Mouse (Mus musculus) embryonic facial prominence, embryonic 13.5 days (tissue): ENCODE data around the gene Gm28036. TPM values are rescaled to one million over a fixed set of nuclear protein-coding genes. Genes with fewer than 3 reads are reported as not detected.

Source experiments
- ATAC-seq: fragments of 200-750 bp; cut with Nextera tagmentation; 2 replicates; pipeline ENCODE4 v1.8.0; 2017; ENCODE audit warnings: low read depth; ENCODE audit not compliant: insufficient number of reproducible peaks, insufficient read depth, low FRiP score, low TSS enrichment
- H3K27ac ChIP-seq: fragments of 300-500 bp; sonication (generic); 2 replicates; pipeline ENCODE4 v1.5.1; 2015; ENCODE audit warnings: moderate library complexity, mild to moderate bottlenecking, inconsistent platforms
- H3K27me3 ChIP-seq: fragments of 300-500 bp; sonication (generic); 2 replicates; pipeline ENCODE4 v1.6.1; 2015; ENCODE audit warnings: mild to moderate bottlenecking, inconsistent platforms
- H3K36me3 ChIP-seq: fragments of 300-500 bp; sonication (generic); 2 replicates; pipeline ENCODE4 v1.6.1; 2015; ENCODE audit warnings: mild to moderate bottlenecking, inconsistent platforms
- H3K4me1 ChIP-seq: fragments of 300-500 bp; sonication (generic); 2 replicates; pipeline ENCODE4 v1.6.1; 2015; ENCODE audit warnings: inconsistent platforms
- H3K4me2 ChIP-seq: fragments of 300-500 bp; sonication (generic); 2 replicates; pipeline ENCODE4 v1.6.1; 2015; ENCODE audit warnings: moderate library complexity, mild to moderate bottlenecking, inconsistent platforms
- H3K4me3 ChIP-seq: fragments of 300-500 bp; sonication (generic); 2 replicates; pipeline ENCODE4 v1.5.1; 2015; ENCODE audit warnings: mild to moderate bottlenecking, inconsistent platforms
- H3K9ac ChIP-seq: fragments of 300-500 bp; sonication (generic); 2 replicates; pipeline ENCODE4 v1.6.1; 2015; ENCODE audit warnings: mild to moderate bottlenecking, inconsistent platforms
- H3K9me3 ChIP-seq: fragments of 300-500 bp; sonication (generic); 2 replicates; pipeline ENCODE4 v1.6.1; 2016; ENCODE audit warnings: inconsistent platforms
- WGBS: fragments of 180-500 bp; shearing (Covaris S2); methylation state at CpG from one replicate; pipeline ENCODE4 v1.1.7; 2015; ENCODE audit warnings: mixed read lengths; 5-methylcytosine and 5-hydroxymethylcytosine counted together
- polyA plus RNA-seq: library from polyadenylated mRNA; unstranded; fragments of >200 nt; fragmentation: Nextera tagmentation; extraction: Ambion mirVana; gene quantifications from 2 replicates; pipeline ENCODE4 v1.2.1, GENCODE M21; 2015

The Gm28036 gene
- polyA plus RNA-seq, 1 experiment from 2014 or later = 21.7 TPM

DNA sequence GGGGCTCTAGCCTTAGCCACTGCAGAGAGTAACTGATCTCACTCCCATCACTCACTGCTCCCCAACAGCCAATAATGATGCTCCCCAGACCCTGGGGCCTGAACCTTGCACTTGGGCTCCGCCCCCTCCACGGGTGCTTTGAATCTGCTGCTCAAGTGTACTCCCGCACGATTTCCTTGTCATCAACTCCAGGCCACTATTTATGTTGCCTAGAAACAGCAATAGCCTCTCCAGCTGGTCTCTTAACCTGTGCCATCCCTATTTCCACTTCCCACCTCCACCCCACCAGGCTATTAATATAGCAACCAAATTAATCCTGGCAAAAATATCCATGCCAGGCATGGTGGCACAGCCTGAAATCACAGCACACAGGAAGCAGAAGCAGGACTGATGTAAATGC, 47.2 kb downstream of the Gm28036 start:
- H3K9ac ChIP-seq = 0 out of 2 replicates have a peak overlapping the region, but pooled peaks have one; percentile 21
- no peaks in the 10 kb centered on the region for H3K27me3 ChIP-seq
- H3K4me3 ChIP-seq = no peak overlapping the region
- H3K4me2 ChIP-seq = no peak overlapping the region
- WGBS = 44% methylated on average over 4 of the region's 4 CpGs
- H3K9me3 ChIP-seq = no peaks in the 10 kb centered on the region
- peaks cover 50% of the 10 kb centered on the region for H3K36me3 ChIP-seq
- H3K27ac ChIP-seq = no peak overlapping the region
- ATAC-seq = no peak
- peaks cover 4% of the 10 kb centered on the region; the same call in 1 of the 2 replicates for H3K4me1 ChIP-seq

GRCm38 (mm10) chr2:156079183-156079560, 47.7 kb downstream of the Gm28036 start:
- Histone ChIP-seq H3K4me3 (no peak overlapping the region), H3K36me3 (peaks cover 55% of the 10 kb centered on the region), H3K4me2 (no peak overlapping the region), H3K27me3 (no peaks in the 10 kb centered on the region), H3K27ac (no peak overlapping the region), H3K9me3 (no peaks in the 10 kb centered on the region), H3K9ac (no peak overlapping the region), H3K4me1 (peaks cover 4% of the 10 kb centered on the region; the same call in 1 of the 2 replicates)
- no peak for ATAC-seq
- WGBS = 86% methylated on average over 8 of the region's 8 CpGs

GRCm38 (mm10) chr2:156078421-156079182, 48.3 kb downstream of the Gm28036 start:
- H3K9ac ChIP-seq = no peak overlapping the region
- H3K36me3 ChIP-seq = peaks cover 60% of the 10 kb centered on the region
- no peaks in the 10 kb centered on the region for H3K27me3 ChIP-seq
- no peak overlapping the region for H3K4me3 ChIP-seq
- H3K4me1 ChIP-seq = peaks cover 4% of the 10 kb centered on the region; the same call in 1 of the 2 replicates
- no peak overlapping the region for H3K4me2 ChIP-seq
- ATAC-seq = no peak
- 91% methylated on average over 16 of the region's 16 CpGs for WGBS
- no peak overlapping the region for H3K27ac ChIP-seq
- H3K9me3 ChIP-seq = no peaks in the 10 kb centered on the region

DNA sequence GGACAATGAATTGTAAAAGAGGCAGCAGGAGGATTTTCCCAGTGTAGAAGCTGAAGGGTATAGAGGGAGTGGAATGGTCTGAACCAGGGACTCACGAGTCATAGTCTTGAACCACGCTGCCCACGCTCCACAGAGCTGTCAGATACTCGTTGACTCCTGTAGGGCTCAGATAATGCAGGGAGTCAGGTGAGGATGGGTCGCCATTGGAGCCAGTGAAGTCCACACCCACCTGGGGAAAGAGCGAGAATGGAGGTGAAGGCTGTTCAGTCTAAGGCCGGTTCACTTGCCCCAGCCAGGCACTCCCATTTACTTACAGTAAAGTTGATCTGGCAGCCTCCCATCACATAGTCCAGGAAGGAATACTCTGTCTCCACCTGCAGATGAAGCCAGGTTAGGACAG, 49.4 kb downstream of the Gm28036 start:
- Histone ChIP-seq H3K4me2 (no peak overlapping the region), H3K9me3 (no peaks in the 10 kb centered on the region), H3K9ac (no peak overlapping the region), H3K27ac (no peak overlapping the region), H3K4me1 (no peaks in the 10 kb centered on the region), H3K4me3 (no peak overlapping the region), H3K27me3 (no peaks in the 10 kb centered on the region), H3K36me3 (peaks cover 72% of the 10 kb centered on the region)
- WGBS = 93% methylated on average over 7 of the region's 7 CpGs
- no peak for ATAC-seq

- no peak overlapping the region for H3K4me2 ChIP-seq
- H3K36me3 ChIP-seq = peaks cover 96% of the 10 kb centered on the region
- 93% methylated on average over 15 of the region's 15 CpGs for WGBS
- H3K27ac ChIP-seq = no peak overlapping the region
- H3K9me3 ChIP-seq = no peaks in the 10 kb centered on the region
- H3K4me1 ChIP-seq = no peaks in the 10 kb centered on the region
- no peaks in the 10 kb centered on the region for H3K27me3 ChIP-seq
- H3K4me3 ChIP-seq = no peak overlapping the region
- H3K9ac ChIP-seq = no peak overlapping the region
- ATAC-seq = no peak
Observed at GRCm38 (mm10) chr2:156073725-156074124, 53.2 kb downstream of the Gm28036 start.

- WGBS = 92% methylated on average over 10 of the region's 10 CpGs
- H3K4me1 ChIP-seq = peaks cover 3% of the 10 kb centered on the region
- peaks cover 80% of the 10 kb centered on the region for H3K36me3 ChIP-seq
Observed at GRCm38 (mm10) chr2:156071236-156071635, 55.7 kb downstream of the Gm28036 start.

GRCm38 (mm10) chr2:156067916-156068315, 59.0 kb downstream of the Gm28036 start:
- H3K36me3 ChIP-seq = peaks cover 47% of the 10 kb centered on the region
- H3K4me2 ChIP-seq = no peak overlapping the region
- no peak for ATAC-seq
- no peak overlapping the region; the same call in 1 of the 2 replicates for H3K27ac ChIP-seq
- WGBS = 94% methylated on average over 10 of the region's 10 CpGs
- H3K27me3 ChIP-seq = no peaks in the 10 kb centered on the region
- H3K9ac ChIP-seq = no peak overlapping the region
- H3K4me1 ChIP-seq = peaks cover 9% of the 10 kb centered on the region
- no peak overlapping the region for H3K4me3 ChIP-seq
- no peaks in the 10 kb centered on the region for H3K9me3 ChIP-seq

More at GRCm38 (mm10) chr2:156071236-156071635, 55.7 kb downstream of the Gm28036 start:
- no peak overlapping the region for H3K27ac ChIP-seq
- H3K9ac ChIP-seq = no peak overlapping the region
- no peaks in the 10 kb centered on the region for H3K9me3 ChIP-seq
- H3K4me2 ChIP-seq = no peak overlapping the region
- no peak for ATAC-seq
- no peaks in the 10 kb centered on the region for H3K27me3 ChIP-seq
- H3K4me3 ChIP-seq = no peak overlapping the region

GRCm38 (mm10) chr2:156066126-156066525, 60.8 kb downstream of the Gm28036 start:
- Histone ChIP-seq H3K4me3 (peak overlapping the region; percentile 72), H3K4me1 (peaks cover 9% of the 10 kb centered on the region), H3K27ac (0 out of 2 replicates have a peak overlapping the region, but pooled peaks have one; percentile 7), H3K36me3 (peaks cover 31% of the 10 kb centered on the region), H3K9me3 (no peaks in the 10 kb centered on the region), H3K4me2 (peak overlapping the region; percentile 94), H3K27me3 (no peaks in the 10 kb centered on the region), H3K9ac (peak overlapping the region; percentile 87)
- no peak for ATAC-seq
- WGBS = 19% methylated on average over 10 of the region's 10 CpGs

DNA sequence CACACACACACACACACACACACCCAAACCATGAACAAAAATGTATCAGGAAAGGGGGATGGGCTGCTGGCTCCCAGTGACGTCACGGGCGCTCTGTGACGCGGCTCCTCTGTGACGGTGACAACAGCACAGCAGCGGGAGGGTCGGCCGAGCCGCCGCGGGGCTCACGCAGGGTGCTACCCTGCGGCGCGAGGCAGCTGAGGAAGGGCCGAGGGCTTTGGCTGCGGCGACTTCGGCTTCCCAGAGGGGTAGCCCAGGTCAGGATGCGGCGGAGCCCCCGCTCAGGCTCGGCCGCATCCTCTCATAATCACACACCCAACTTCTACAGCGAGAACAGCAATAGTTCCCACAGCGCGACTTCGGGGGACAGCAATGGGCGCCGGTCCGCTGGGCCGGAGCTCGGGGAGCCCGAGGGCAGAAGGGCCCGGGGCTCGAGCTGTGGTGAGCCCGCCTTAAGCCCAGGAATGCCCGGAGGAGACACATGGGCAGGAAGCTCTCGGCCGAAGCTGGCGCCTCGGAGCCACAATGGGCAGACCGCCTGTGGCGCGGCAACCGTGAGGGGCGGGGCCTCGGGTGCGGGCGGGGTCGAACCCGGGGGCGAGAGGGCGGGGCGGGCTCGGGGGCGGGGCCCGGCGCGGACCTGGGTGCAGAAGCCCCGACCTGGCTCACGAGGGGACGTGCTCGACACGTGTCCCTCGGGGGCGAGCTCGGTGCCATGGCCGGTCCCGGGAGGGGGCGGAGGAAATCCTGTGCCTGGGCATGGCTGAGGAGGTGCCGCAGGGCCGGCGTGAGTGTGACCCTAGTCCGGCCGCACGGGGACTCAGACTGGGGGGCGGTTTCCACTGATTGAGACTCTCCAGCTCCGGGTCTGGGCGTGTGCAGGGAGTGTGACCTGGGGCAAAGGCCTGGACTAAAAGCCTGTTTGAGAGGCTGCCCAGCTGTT, 61.5 kb downstream of the Gm28036 start, which contains the start of gene Spag4:
TSS of gene Spag4 (plus strand) at position 77 of the 943 bp plus-strand sequence.
- Histone ChIP-seq H3K4me1 (peaks cover 9% of the 10 kb centered on the region), H3K9me3 (no peaks in the 10 kb centered on the region), H3K27ac (peak within 1 kb of the TSS; percentile 82), H3K9ac (peak within 1 kb of the TSS; percentile 87), H3K27me3 (no peaks in the 10 kb centered on the region), H3K4me2 (peak within 1 kb of the TSS; percentile 94), H3K36me3 (peaks cover 24% of the 10 kb centered on the region), H3K4me3 (peak within 1 kb of the TSS; percentile 72)
- WGBS = under 1% methylated on average over 66 of the region's 81 CpGs
- peak; percentile 66 for ATAC-seq

GRCm38 (mm10) chr2:156052816-156053215, 74.1 kb downstream of the Gm28036 start, which contains the start of gene Fer1l4:
Gene Fer1l4 (minus strand): TSS chr2:156052947.
- H3K27me3 ChIP-seq = peaks cover 9% of the 10 kb centered on the region; the same call in 1 of the 2 replicates
- no peak within 1 kb of the TSS for H3K9ac ChIP-seq
- H3K36me3 ChIP-seq = no peaks in the 10 kb centered on the region
- H3K4me1 ChIP-seq = peaks cover 3% of the 10 kb centered on the region; the same call in 1 of the 2 replicates
- no peak for ATAC-seq
- H3K4me3 ChIP-seq = no peak within 1 kb of the TSS
- H3K9me3 ChIP-seq = no peaks in the 10 kb centered on the region
- 73% methylated on average over 9 of the region's 9 CpGs for WGBS
- H3K4me2 ChIP-seq = no peak within 1 kb of the TSS
- H3K27ac ChIP-seq = no peak within 1 kb of the TSS

- ATAC-seq = no peak
- 4% methylated on average over 19 of the region's 19 CpGs for WGBS
Observed at GRCm38 (mm10) chr2:156047929-156048328, 79.0 kb downstream of the Gm28036 start.

More at GRCm38 (mm10) chr2:156047929-156048328, 79.0 kb downstream of the Gm28036 start:
- no peaks in the 10 kb centered on the region for H3K36me3 ChIP-seq
- peaks cover 16% of the 10 kb centered on the region for H3K27me3 ChIP-seq
- no peak overlapping the region for H3K27ac ChIP-seq
- peak overlapping the region; percentile 50 for H3K4me2 ChIP-seq
- H3K9ac ChIP-seq = peak overlapping the region; percentile 56
- peak overlapping the region; percentile 20 for H3K4me3 ChIP-seq
- H3K4me1 ChIP-seq = peaks cover 4% of the 10 kb centered on the region; the same call in 1 of the 2 replicates
- H3K9me3 ChIP-seq = no peaks in the 10 kb centered on the region
